In genomic region chr2:166106631-166107030, GRCm38 (mm10) we compare ENCODE assay signal across 14 mouse cellular contexts. TPM values are rescaled to one million over a fixed set of nuclear protein-coding genes. Genes with fewer than 3 reads are reported as not detected.
A peak's percentile ranks its signal among the peaks of the same experiment; 100 is the strongest.
DNase-seq lines count a peak whose midpoint lies in the region; ATAC-seq and TF ChIP-seq lines count a peak whose summit lies in the region.
"Had no signal": no experiment of that assay in that cellular context is flagged by ENCODE, and none has a peak within 500 bp of the region (broad histone marks: within the 10 kb centered on the region; RNA-seq: fewer than 3 reads in every experiment).

No protein-coding gene starts in this region.

- peak overlapping the region; percentile 80 for H3K27ac ChIP-seq in heart, embryonic 12.5 days (ENCODE audit: poor library complexity, severe bottlenecking)
- H3K27ac ChIP-seq in heart, adult 2 months, result no peak overlapping the region
- H3K27ac ChIP-seq in left cerebral cortex, adult 2 months, result peak overlapping the region; percentile 70; the same call in 1 of the 2 replicates
- H3K27ac ChIP-seq in intestine, embryonic 15.5 days, result peak overlapping the region; percentile 72

- intact Hi-C loops in heart, adult 2 months (cut with DNase I), result no loop called here
- intact Hi-C loops in left cerebral cortex, adult 2 months (cut with DNase I), result loop anchor here (5.0 kb wide), 1 partner anchor 326 kb away; no protein-coding TSS in a partner anchor

- H3K9me3 ChIP-seq in heart, embryonic 12.5 days (replicated peaks), result no peaks in the 10 kb centered on the region
- H3K9me3 ChIP-seq in intestine, embryonic 15.5 days, result no peaks in the 10 kb centered on the region

- 65% methylated on average over 2 of the region's 2 CpGs for WGBS in heart, embryonic 12.5 days
- WGBS in heart, adult 2 months, result 75% methylated on average over 2 of the region's 2 CpGs
- WGBS in intestine, embryonic 15.5 days, result 49% methylated on average over 2 of the region's 2 CpGs

- no peaks in the 10 kb centered on the region for H3K27me3 ChIP-seq in heart, embryonic 12.5 days (replicated peaks)
- H3K27me3 ChIP-seq in heart, adult 2 months (ENCODE audit: control insufficient read depth, insufficient read depth, low read length), result no peaks in the 10 kb centered on the region
- no peaks in the 10 kb centered on the region for H3K27me3 ChIP-seq in intestine, embryonic 15.5 days (replicated peaks)

- H3K4me2 ChIP-seq in heart, embryonic 12.5 days, result no peak overlapping the region
- H3K4me2 ChIP-seq in intestine, embryonic 15.5 days (replicated peaks), result no peak overlapping the region
- H3K4me2 ChIP-seq: liver, embryonic 11.5 days had no signal

- no peak overlapping the region for H3K4me3 ChIP-seq in heart, embryonic 12.5 days
- H3K4me3 ChIP-seq in heart, adult 2 months, result no peak overlapping the region
- no peak overlapping the region for H3K4me3 ChIP-seq in left cerebral cortex, adult 2 months
- H3K4me3 ChIP-seq in intestine, embryonic 15.5 days (replicated peaks), result no peak overlapping the region

- TF ChIP-seq EP300 in heart, adult 2 months (IDR thresholded peaks at IDR 0.05; ENCODE audit: insufficient read depth, low read depth, low read length), result no peak

- ATAC-seq in heart, embryonic 12.5 days (ENCODE audit: insufficient number of reproducible peaks, low FRiP score), result no peak
- no peak for ATAC-seq in intestine, embryonic 15.5 days
- ATAC-seq in activated CD4-positive, CD25-positive, alpha-beta regulatory T cell, adult 4 months, result no peak

- 0 out of 2 replicates have a peak overlapping the region, but pooled peaks have one; percentile 7 for H3K9ac ChIP-seq in heart, embryonic 12.5 days
- no peak overlapping the region for H3K9ac ChIP-seq in heart, adult 2 months (ENCODE audit: low read depth, low read length)
- no peak overlapping the region for H3K9ac ChIP-seq in intestine, embryonic 15.5 days

- no peak for DNase-seq in heart, adult 2 months
- DNase-seq in left cerebral cortex, adult 2 months (ENCODE audit: extremely low spot score in 1 of 2, low spot score in 2 of 2), result no peak
- no peak for DNase-seq in left cerebral cortex, adult 8-10 months (ENCODE audit: low spot score in 2 of 2)
- peak; percentile 80 for DNase-seq in brain, embryonic 14.5 days (ENCODE audit: low read depth)
- no peak for DNase-seq in adrenal gland, postnatal 4 days (ENCODE audit: low spot score in 2 of 2)
- DNase-seq: adrenal gland, postnatal 25 days; cerebellum, adult 18-20 months; heart, adult 11 months; lung, postnatal 10 days; thymus, postnatal 4 days had no signal

- H3K36me3 ChIP-seq in heart, embryonic 12.5 days, result peaks cover 11% of the 10 kb centered on the region
- no peaks in the 10 kb centered on the region for H3K36me3 ChIP-seq in heart, adult 2 months (ENCODE audit: control insufficient read depth, insufficient read depth, low read length)
- H3K36me3 ChIP-seq in intestine, embryonic 15.5 days, result no peaks in the 10 kb centered on the region

- no peak for TF ChIP-seq POLR2A in heart, adult 2 months (IDR thresholded peaks at IDR 0.05; ENCODE audit: insufficient read depth, low read depth, low read length)
- no peak for TF ChIP-seq POLR2A in brain, embryonic 14.5 days (IDR thresholded peaks at IDR 0.05; ENCODE audit: borderline replicate concordance, extremely low read depth, insufficient read depth, insufficient read length, poor library complexity, severe bottlenecking)

- no peaks in the 10 kb centered on the region for H3K79me2 ChIP-seq in heart, adult 2 months (replicated peaks; ENCODE audit: control insufficient read depth, insufficient read depth, low read length)

- TF ChIP-seq CTCF in heart, adult 2 months (IDR thresholded peaks at IDR 0.05), result no peak
- no peak for TF ChIP-seq CTCF in left cerebral cortex, adult 2 months (IDR thresholded peaks at IDR 0.05)
- no peak for TF ChIP-seq CTCF in brain, embryonic 14.5 days (IDR thresholded peaks at IDR 0.05; ENCODE audit: borderline replicate concordance, extremely low read depth, insufficient read depth, insufficient read length)

- H3K4me1 ChIP-seq in heart, embryonic 12.5 days (replicated peaks), result peaks cover 53% of the 10 kb centered on the region
- H3K4me1 ChIP-seq in heart, adult 2 months (ENCODE audit: control insufficient read depth, insufficient read depth, low read length), result peaks cover 1% of the 10 kb centered on the region; the same call in 1 of the 2 replicates
- H3K4me1 ChIP-seq in intestine, embryonic 15.5 days (replicated peaks), result peaks cover 12% of the 10 kb centered on the region

RNA-seq across cellular contexts. Expression of gene Sulf2, which starts 48.8 kb away (rescaled TPM):
- 136 and 137 TPM in 2 replicates for polyA plus RNA-seq in heart, embryonic 12.5 days (2016; fragmentation: Nextera tagmentation; extraction: Ambion mirVana)
- 10 to 100 TPM; 38.5 to 43.9 TPM for total RNA-seq in heart, adult 2 months (2021)
- polyA plus RNA-seq in heart, adult 2 months (2012; rRNA removed), result 51.0 and 75.1 TPM in 2 replicates
- 100 to 1,000 TPM; 100 to 102 TPM for total RNA-seq in left cerebral cortex, adult 2 months (2021)
- total RNA-seq in left cerebral cortex, adult 8-10 months (2022), result 10 to 100 TPM; 87.4 to 91.5 (median 88.6) TPM
- polyA plus RNA-seq in brain, embryonic 14.5 days (2012; rRNA removed), result 99.2 and 170 TPM in 2 replicates
- polyA plus RNA-seq in intestine, embryonic 15.5 days (2015; fragmentation: Nextera tagmentation; extraction: Ambion mirVana), result 100 and 106 TPM in 2 replicates
- 10 to 100 TPM; 89.6 to 94.7 TPM for total RNA-seq in adrenal gland, postnatal 4 days (2021)
- polyA plus RNA-seq in activated CD4-positive, CD25-positive, alpha-beta regulatory T cell, adult 4 months (2017; shearing (Covaris generic)), result 1 to 10 TPM; 1.3 to 1.5 TPM

Comparison
In these comparisons a context has a peak if more than half of its experiments do, and no peak if none do; other contexts are left out.
1. RNA of gene Sulf2, which starts 48.8 kb away (polyA plus RNA-seq): 99.2 to 170 TPM in brain, embryonic 14.5 days, 136 to 137 TPM in heart, embryonic 12.5 days, 100 to 106 TPM in intestine, embryonic 15.5 days and 51.0 to 75.1 TPM in heart, adult 2 months; 1.3 to 1.5 TPM in activated CD4-positive, CD25-positive, alpha-beta regulatory T cell, adult 4 months; every median in the first group is over 10 times any median in the second.